Mouse (Mus musculus) embryonic fibroblast, embryonic 13.5 days (primary cell): ENCODE data around the gene Mapk8ip2.

Source experiments
- CTCF ChIP-seq: IDR thresholded peaks from 2 replicates; pipeline ENCODE4 v1.5.1; 2011; ENCODE audit warnings: mild to moderate bottlenecking, control low read depth, low read length, moderate library complexity, borderline replicate concordance; ENCODE audit not compliant: insufficient read depth
- POLR2A ChIP-seq: IDR thresholded peaks from 2 replicates; pipeline ENCODE4 v1.6.1; 2011; ENCODE audit warnings: low read depth, mild to moderate bottlenecking, control low read depth, low read length, moderate library complexity

DNA sequence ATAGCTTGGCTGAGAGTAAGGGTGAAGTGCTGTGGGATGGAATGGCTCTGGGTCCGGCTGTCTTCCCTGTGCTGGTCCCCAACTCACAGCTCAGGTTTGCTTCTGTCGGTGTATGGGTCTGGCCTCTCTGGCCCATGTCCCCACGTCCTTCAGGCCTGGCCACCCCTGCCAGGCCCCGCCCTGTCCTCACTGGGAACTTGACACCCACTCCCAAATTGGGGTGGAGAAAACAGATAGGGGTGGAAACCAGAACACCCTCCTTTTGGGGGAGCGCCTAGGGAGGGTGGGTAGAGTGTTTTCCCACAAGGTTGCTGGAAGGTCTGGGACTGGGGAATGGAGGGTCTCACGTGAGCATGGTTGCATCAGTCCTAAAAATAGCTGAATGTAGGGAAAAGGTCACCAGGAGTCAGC is 28.0 kb upstream of the Mapk8ip2 start, which contains the start of gene Cpt1b:
- no peak for TF ChIP-seq POLR2A
- TF ChIP-seq CTCF, result no peak
